Mouse (Mus musculus): ENCODE data around the gene Ssr1.

Gene Ssr1

GRCm38 (mm10) chr13:37989701-37990100 is 4.3 kb downstream of the Ssr1 start:
- in situ Hi-C loops (cut with MboI; ENCODE audit: low pct_unique_long_range_greater_than_20kb in 1 of 2, low sequenced_read_pairs in 2 of 2, unreplicated experiment in 1 of 2), result loop anchor here in 1 of 2 experiments (10.0 kb wide), 1 partner anchor 225 kb away; no protein-coding TSS in a partner anchor

- in situ Hi-C loops (cut with MboI; ENCODE audit: low pct_unique_long_range_greater_than_20kb in 1 of 2, low sequenced_read_pairs in 2 of 2, unreplicated experiment in 1 of 2), result loop anchor here in 1 of 2 experiments (10.0 kb wide), 1 partner anchor 229 kb away; no protein-coding TSS in a partner anchor
These were observed 7.9 kb downstream of the Ssr1 start for GRCm38 (mm10) chr13:37986166-37986565.

GRCm38 (mm10) chr13:37981063-37981462 is 13.0 kb downstream of the Ssr1 start:
- in situ Hi-C loops (cut with MboI; ENCODE audit: low pct_unique_long_range_greater_than_20kb in 1 of 2, low sequenced_read_pairs in 2 of 2, unreplicated experiment in 1 of 2), result loop anchor here in 1 of 2 experiments (10.0 kb wide), 1 partner anchor 234 kb away; no protein-coding TSS in a partner anchor

- in situ Hi-C loops (cut with MboI; ENCODE audit: low pct_unique_long_range_greater_than_20kb in 1 of 2, low sequenced_read_pairs in 2 of 2, unreplicated experiment in 1 of 2), result loop anchor here in 1 of 2 experiments (10.0 kb wide), 1 partner anchor 234 kb away; no protein-coding TSS in a partner anchor
These were observed 13.7 kb downstream of the Ssr1 start for GRCm38 (mm10) chr13:37980346-37980745.

GRCm38 (mm10) chr13:37979506-37979905 is 14.5 kb downstream of the Ssr1 start:
- in situ Hi-C loops (cut with MboI; ENCODE audit: low pct_unique_long_range_greater_than_20kb in 1 of 2, low sequenced_read_pairs in 2 of 2, unreplicated experiment in 1 of 2), result no loop called here

GRCm38 (mm10) chr13:37974731-37975130 is 19.3 kb downstream of the Ssr1 start:
- in situ Hi-C loops (cut with MboI; ENCODE audit: low pct_unique_long_range_greater_than_20kb in 1 of 2, low sequenced_read_pairs in 2 of 2, unreplicated experiment in 1 of 2), result loop anchor here in 1 of 2 experiments (25.0 kb wide), 1 partner anchor 437 kb away; no protein-coding TSS in a partner anchor

- in situ Hi-C loops (cut with MboI; ENCODE audit: low pct_unique_long_range_greater_than_20kb in 1 of 2, low sequenced_read_pairs in 2 of 2, unreplicated experiment in 1 of 2), result loop anchor here in 1 of 2 experiments (25.0 kb wide), 1 partner anchor 437 kb away; no protein-coding TSS in a partner anchor
These were observed 20.0 kb downstream of the Ssr1 start for GRCm38 (mm10) chr13:37974036-37974435.

- in situ Hi-C loops (cut with MboI; ENCODE audit: low pct_unique_long_range_greater_than_20kb in 1 of 2, low sequenced_read_pairs in 2 of 2, unreplicated experiment in 1 of 2), result loop anchor here in 1 of 2 experiments (25.0 kb wide), 1 partner anchor 434 kb away; no protein-coding TSS in a partner anchor
These were observed 23.0 kb downstream of the Ssr1 start for GRCm38 (mm10) chr13:37970887-37971530.

GRCm38 (mm10) chr13:37969988-37970387 is 24.0 kb downstream of the Ssr1 start:
- in situ Hi-C loops (cut with MboI; ENCODE audit: low pct_unique_long_range_greater_than_20kb in 1 of 2, low sequenced_read_pairs in 2 of 2, unreplicated experiment in 1 of 2), result loop anchor here (10.0 to 25.0 kb wide), 3 partner anchors 433 to 515 kb away; no protein-coding TSS in a partner anchor

- in situ Hi-C loops (cut with MboI; ENCODE audit: low pct_unique_long_range_greater_than_20kb in 1 of 2, low sequenced_read_pairs in 2 of 2, unreplicated experiment in 1 of 2), result loop anchor here (10.0 to 25.0 kb wide), 3 partner anchors 432 to 515 kb away; no protein-coding TSS in a partner anchor
These were observed 24.7 kb downstream of the Ssr1 start for GRCm38 (mm10) chr13:37969337-37969736.

- in situ Hi-C loops (cut with MboI; ENCODE audit: low pct_unique_long_range_greater_than_20kb in 1 of 2, low sequenced_read_pairs in 2 of 2, unreplicated experiment in 1 of 2), result loop anchor here (10.0 to 25.0 kb wide), 3 partner anchors 430 to 513 kb away; no protein-coding TSS in a partner anchor
These were observed 26.5 kb downstream of the Ssr1 start for GRCm38 (mm10) chr13:37967565-37967964.

- in situ Hi-C loops (cut with MboI; ENCODE audit: low pct_unique_long_range_greater_than_20kb in 1 of 2, low sequenced_read_pairs in 2 of 2, unreplicated experiment in 1 of 2), result loop anchor here (10.0 to 25.0 kb wide), 3 partner anchors 430 to 512 kb away; no protein-coding TSS in a partner anchor
These were observed 27.0 kb downstream of the Ssr1 start for GRCm38 (mm10) chr13:37967052-37967437.

GRCm38 (mm10) chr13:37966256-37967051 is 27.6 kb downstream of the Ssr1 start:
- in situ Hi-C loops (cut with MboI; ENCODE audit: low pct_unique_long_range_greater_than_20kb in 1 of 2, low sequenced_read_pairs in 2 of 2, unreplicated experiment in 1 of 2), result loop anchor here (10.0 to 25.0 kb wide), 3 partner anchors 429 to 512 kb away; no protein-coding TSS in a partner anchor

GRCm38 (mm10) chr13:37965126-37965914 is 28.7 kb downstream of the Ssr1 start:
- in situ Hi-C loops (cut with MboI; ENCODE audit: low pct_unique_long_range_greater_than_20kb in 1 of 2, low sequenced_read_pairs in 2 of 2, unreplicated experiment in 1 of 2), result loop anchor here (10.0 to 25.0 kb wide), 3 partner anchors 428 to 511 kb away; no protein-coding TSS in a partner anchor

GRCm38 (mm10) chr13:37964128-37965087 is 29.6 kb downstream of the Ssr1 start:
- in situ Hi-C loops (cut with MboI; ENCODE audit: low pct_unique_long_range_greater_than_20kb in 1 of 2, low sequenced_read_pairs in 2 of 2, unreplicated experiment in 1 of 2), result loop anchor here (10.0 to 25.0 kb wide), 3 partner anchors 427 to 510 kb away; no protein-coding TSS in a partner anchor

- in situ Hi-C loops (cut with MboI; ENCODE audit: low pct_unique_long_range_greater_than_20kb in 1 of 2, low sequenced_read_pairs in 2 of 2, unreplicated experiment in 1 of 2), result loop anchor here (10.0 to 25.0 kb wide), 3 partner anchors 426 to 509 kb away; no protein-coding TSS in a partner anchor
These were observed 30.5 kb downstream of the Ssr1 start for GRCm38 (mm10) chr13:37963354-37964007.
